In genomic region chr10:11081611-11082398, GRCm38 (mm10) we compare ENCODE assay signal across 8 mouse cellular contexts. TPM values are rescaled to one million over a fixed set of nuclear protein-coding genes. Genes with fewer than 3 reads are reported as not detected.
DNase-seq lines count a peak whose midpoint lies in the region; ATAC-seq lines count a peak whose summit lies in the region.

Gene Grm1 (minus strand): TSS chr10:11082356.

- peak; percentile 45 to 55 for DNase-seq in left cerebral cortex, adult 18-20 months (ENCODE audit: low spot score in 2 of 2)
- DNase-seq in left cerebral cortex, adult 11 months (ENCODE audit: low spot score): no peak
- DNase-seq in forebrain, embryonic 14.5 days (ENCODE audit: low spot score): peak; percentile 56
- DNase-seq in midbrain, embryonic 11.5 days (ENCODE audit: low spot score, missing footprints): peak; percentile 91
- peak; percentile 27 for DNase-seq in yolk sac, embryonic 10.5 days (ENCODE audit: low spot score)
- DNase-seq in gastrocnemius, postnatal 10 days: no peak

- H3K4me2 ChIP-seq in forebrain, embryonic 14.5 days (ENCODE audit: low read length): peak within 1 kb of the TSS; percentile 58
- H3K4me2 ChIP-seq in hindbrain, embryonic 16.5 days (ENCODE audit: low read length): peak within 1 kb of the TSS; percentile 87
- H3K4me2 ChIP-seq in midbrain, embryonic 11.5 days: peak within 1 kb of the TSS; percentile 44

- H3K4me3 ChIP-seq in forebrain, embryonic 14.5 days (ENCODE audit: low read depth, low read length): peak within 1 kb of the TSS; percentile 34
- H3K4me3 ChIP-seq in hindbrain, embryonic 16.5 days (ENCODE audit: low read length): peak within 1 kb of the TSS; percentile 59
- peak within 1 kb of the TSS; percentile 20; the same call in 1 of the 2 replicates for H3K4me3 ChIP-seq in midbrain, embryonic 11.5 days (ENCODE audit: low read depth, low read length)

- no peak within 1 kb of the TSS for H3K27ac ChIP-seq in forebrain, embryonic 14.5 days (ENCODE audit: low read depth, low read length)
- peak within 1 kb of the TSS; percentile 50; the same call in 1 of the 2 replicates for H3K27ac ChIP-seq in hindbrain, embryonic 16.5 days (ENCODE audit: low read depth, low read length)
- no peak within 1 kb of the TSS for H3K27ac ChIP-seq in midbrain, embryonic 11.5 days (ENCODE audit: low read depth, low read length)

- H3K27me3 ChIP-seq in forebrain, embryonic 14.5 days (replicated peaks; ENCODE audit: control insufficient read depth, insufficient read depth, low read length): peaks cover 27% of the 10 kb centered on the region
- no peaks in the 10 kb centered on the region for H3K27me3 ChIP-seq in hindbrain, embryonic 16.5 days (replicated peaks; ENCODE audit: control insufficient read depth, insufficient read depth, low read length)
- peaks cover 27% of the 10 kb centered on the region for H3K27me3 ChIP-seq in midbrain, embryonic 11.5 days (ENCODE audit: control insufficient read depth, insufficient read depth, low read length)

- 2% methylated on average over 24 of the region's 32 CpGs for WGBS in forebrain, embryonic 14.5 days
- WGBS in hindbrain, embryonic 16.5 days: 2% methylated on average over 32 of the region's 32 CpGs
- WGBS in midbrain, embryonic 11.5 days: 2% methylated on average over 23 of the region's 32 CpGs

- H3K9ac ChIP-seq in forebrain, embryonic 14.5 days (ENCODE audit: low read length): peak within 1 kb of the TSS; percentile 40; the same call in 1 of the 2 replicates
- H3K9ac ChIP-seq in hindbrain, embryonic 16.5 days (ENCODE audit: low read depth, low read length): peak within 1 kb of the TSS; percentile 68
- H3K9ac ChIP-seq in midbrain, embryonic 11.5 days (ENCODE audit: low read length): no peak within 1 kb of the TSS

- no peaks in the 10 kb centered on the region for H3K36me3 ChIP-seq in forebrain, embryonic 14.5 days (ENCODE audit: control insufficient read depth, insufficient read depth, low read length)
- H3K36me3 ChIP-seq in hindbrain, embryonic 16.5 days (ENCODE audit: control insufficient read depth, insufficient read depth, low read length): no peaks in the 10 kb centered on the region
- H3K36me3 ChIP-seq in midbrain, embryonic 11.5 days (ENCODE audit: control insufficient read depth, insufficient read depth, low read length): no peaks in the 10 kb centered on the region

- H3K4me1 ChIP-seq in forebrain, embryonic 14.5 days (ENCODE audit: control insufficient read depth, insufficient read depth, low read length): peaks cover 4% of the 10 kb centered on the region; the same call in 1 of the 2 replicates
- peaks cover 8% of the 10 kb centered on the region; the same call in 1 of the 2 replicates for H3K4me1 ChIP-seq in hindbrain, embryonic 16.5 days (ENCODE audit: control insufficient read depth, insufficient read depth, low read depth, low read length)
- H3K4me1 ChIP-seq in midbrain, embryonic 11.5 days (ENCODE audit: control insufficient read depth, insufficient read depth, low read length): peaks cover 9% of the 10 kb centered on the region

- ATAC-seq in cerebellum, adult (ENCODE audit: insufficient number of reproducible peaks, low FRiP score, low TSS enrichment): peak; percentile 81
- peak; percentile 81 for ATAC-seq in forebrain, embryonic 14.5 days
- peak; percentile 88 for ATAC-seq in hindbrain, embryonic 16.5 days
- peak; percentile 66; the same call in 1 of the 2 replicates for ATAC-seq in midbrain, embryonic 11.5 days (ENCODE audit: low FRiP score)

- no peaks in the 10 kb centered on the region for H3K9me3 ChIP-seq in forebrain, embryonic 14.5 days (replicated peaks; ENCODE audit: control insufficient read depth, low read length)
- no peaks in the 10 kb centered on the region for H3K9me3 ChIP-seq in hindbrain, embryonic 16.5 days (ENCODE audit: control insufficient read depth, low read length)
- no peaks in the 10 kb centered on the region for H3K9me3 ChIP-seq in midbrain, embryonic 11.5 days (ENCODE audit: control insufficient read depth, low read length)

RNA-seq across cellular contexts. Expression of gene Grm1, which starts in this region (rescaled TPM):
- 10 to 100 TPM; 43.4 to 46.8 TPM for total RNA-seq in left cerebral cortex, adult 18-20 months (2021)
- polyA plus RNA-seq in forebrain, embryonic 14.5 days (2014; fragmentation: Nextera tagmentation; extraction: Ambion mirVana): 2.0 and 3.3 TPM in 2 replicates
- 13.4 and 14.6 TPM in 2 replicates for polyA plus RNA-seq in hindbrain, embryonic 16.5 days (2015; fragmentation: Nextera tagmentation; extraction: Ambion mirVana)
- 0.03 and 0.36 TPM in 2 replicates for polyA plus RNA-seq in midbrain, embryonic 11.5 days (2014; fragmentation: Nextera tagmentation; extraction: Ambion mirVana)
- total RNA-seq in gastrocnemius, postnatal 10 days (2021): under 1 TPM in 1 of 2 experiments, not detected in 1; 0.14 TPM

Comparison
In these comparisons a context has a peak if more than half of its experiments do, and no peak if none do; other contexts are left out.
1. RNA of gene Grm1 (total RNA-seq): 43.4 to 46.8 TPM in left cerebral cortex, adult 18-20 months; 0.14 TPM in gastrocnemius, postnatal 10 days; every median in the first group is over 10 times any median in the second.
2. DNase-seq: peak in left cerebral cortex, adult 18-20 months (2 of 2), forebrain, embryonic 14.5 days (single experiment) and yolk sac, embryonic 10.5 days (single experiment); none in left cerebral cortex, adult 11 months (single experiment) and gastrocnemius, postnatal 10 days (single experiment).
3. Peak in DNase-seq, ATAC-seq, H3K4me3 ChIP-seq and H3K4me2 ChIP-seq in midbrain, embryonic 11.5 days; RNA of the gene not detected or under 1 TPM.
4. Peak in every context shown above with its lines, with median percentiles within 50 percentile points of each other: ATAC-seq, H3K4me2 ChIP-seq and H3K4me3 ChIP-seq.